Mouse (Mus musculus): ENCODE measurements around the gene Flnc. TPM values are rescaled to one million over a fixed set of nuclear protein-coding genes. Genes with fewer than 3 reads are reported as not detected.

The Flnc gene
- polyA plus RNA-seq, 1 experiment, result not detected

- Histone ChIP-seq H3K4me3 (replicated peaks) (no peak overlapping the region), H3K27me3 (ENCODE audit: control insufficient read depth) (peaks cover 30% of the 10 kb centered on the region), H3K9me3 (ENCODE audit: control insufficient read depth, low read length) (no peaks in the 10 kb centered on the region), H3K36me3 (ENCODE audit: control insufficient read depth) (no peaks in the 10 kb centered on the region), H3K4me1 (ENCODE audit: control insufficient read depth) (no peaks in the 10 kb centered on the region)
- TF ChIP-seq TAL1 (IDR thresholded peaks at IDR 0.05; ENCODE audit: low read length), result no peak
- TF ChIP-seq GATA1 (IDR thresholded peaks at IDR 0.05; ENCODE audit: low read length), result no peak
Measured at GRCm38 (mm10) chr6:29428171-29428570, 4.9 kb upstream of the Flnc start.

GRCm38 (mm10) chr6:29430681-29431420 is 2.2 kb upstream of the Flnc start:
- TF ChIP-seq GATA1 (IDR thresholded peaks at IDR 0.05; ENCODE audit: low read length), result no peak
- no peak for TF ChIP-seq TAL1 (IDR thresholded peaks at IDR 0.05; ENCODE audit: low read length)
- Histone ChIP-seq H3K27me3 (ENCODE audit: control insufficient read depth) (peaks cover 56% of the 10 kb centered on the region), H3K4me3 (replicated peaks) (no peak overlapping the region), H3K36me3 (ENCODE audit: control insufficient read depth) (no peaks in the 10 kb centered on the region), H3K9me3 (ENCODE audit: control insufficient read depth, low read length) (peaks cover 3% of the 10 kb centered on the region; the same call in 1 of the 2 replicates), H3K4me1 (ENCODE audit: control insufficient read depth) (no peaks in the 10 kb centered on the region; the same call in 1 of the 2 replicates)

GRCm38 (mm10) chr6:29431473-29431872 is 1.6 kb upstream of the Flnc start:
- no peak overlapping the region for H3K4me3 ChIP-seq (replicated peaks)
- TF ChIP-seq GATA1 (IDR thresholded peaks at IDR 0.05; ENCODE audit: low read length), result no peak
- no peak for TF ChIP-seq TAL1 (IDR thresholded peaks at IDR 0.05; ENCODE audit: low read length)
- peaks cover 3% of the 10 kb centered on the region; the same call in 1 of the 2 replicates for H3K9me3 ChIP-seq (ENCODE audit: control insufficient read depth, low read length)
- H3K4me1 ChIP-seq (ENCODE audit: control insufficient read depth), result no peaks in the 10 kb centered on the region; the same call in 1 of the 2 replicates
- peaks cover 61% of the 10 kb centered on the region for H3K27me3 ChIP-seq (ENCODE audit: control insufficient read depth)
- H3K36me3 ChIP-seq (ENCODE audit: control insufficient read depth), result no peaks in the 10 kb centered on the region

GRCm38 (mm10) chr6:29432156-29432555 is 900 bp upstream of the Flnc start:
- Histone ChIP-seq H3K27me3 (ENCODE audit: control insufficient read depth) (peaks cover 68% of the 10 kb centered on the region), H3K36me3 (ENCODE audit: control insufficient read depth) (no peaks in the 10 kb centered on the region), H3K4me1 (ENCODE audit: control insufficient read depth) (no peaks in the 10 kb centered on the region; the same call in 1 of the 2 replicates), H3K4me3 (replicated peaks) (no peak overlapping the region), H3K9me3 (ENCODE audit: control insufficient read depth, low read length) (peaks cover 3% of the 10 kb centered on the region; the same call in 1 of the 2 replicates)
- no peak for TF ChIP-seq TAL1 (IDR thresholded peaks at IDR 0.05; ENCODE audit: low read length)
- TF ChIP-seq GATA1 (IDR thresholded peaks at IDR 0.05; ENCODE audit: low read length), result no peak

- H3K4me3 ChIP-seq (replicated peaks), result no peak overlapping the region
- H3K36me3 ChIP-seq (ENCODE audit: control insufficient read depth), result no peaks in the 10 kb centered on the region
- peaks cover 3% of the 10 kb centered on the region; the same call in 1 of the 2 replicates for H3K9me3 ChIP-seq (ENCODE audit: control insufficient read depth, low read length)
- no peaks in the 10 kb centered on the region; the same call in 1 of the 2 replicates for H3K4me1 ChIP-seq (ENCODE audit: control insufficient read depth)
- H3K27me3 ChIP-seq (ENCODE audit: control insufficient read depth), result peaks cover 70% of the 10 kb centered on the region
- no peak for TF ChIP-seq TAL1 (IDR thresholded peaks at IDR 0.05; ENCODE audit: low read length)
- no peak for TF ChIP-seq GATA1 (IDR thresholded peaks at IDR 0.05; ENCODE audit: low read length)
Measured at GRCm38 (mm10) chr6:29432676-29433037, 399 bp upstream of the Flnc start.

GRCm38 (mm10) chr6:29433804-29434795 is 1.0 kb downstream of the Flnc start:
- H3K4me3 ChIP-seq (replicated peaks), result no peak overlapping the region

GRCm38 (mm10) chr6:29434911-29435691 is 2.0 kb downstream of the Flnc start:
- Histone ChIP-seq H3K4me3 (replicated peaks) (no peak overlapping the region), H3K4me1 (ENCODE audit: control insufficient read depth) (no peaks in the 10 kb centered on the region; the same call in 1 of the 2 replicates), H3K27me3 (ENCODE audit: control insufficient read depth) (peaks cover 70% of the 10 kb centered on the region), H3K9me3 (ENCODE audit: control insufficient read depth, low read length) (peaks cover 3% of the 10 kb centered on the region; the same call in 1 of the 2 replicates), H3K36me3 (ENCODE audit: control insufficient read depth) (no peaks in the 10 kb centered on the region)
- TF ChIP-seq TAL1 (IDR thresholded peaks at IDR 0.05; ENCODE audit: low read length) (no peak), GATA1 (IDR thresholded peaks at IDR 0.05; ENCODE audit: low read length) (no peak)

More at GRCm38 (mm10) chr6:29433804-29434795, 1.0 kb downstream of the Flnc start:
- Histone ChIP-seq H3K27me3 (ENCODE audit: control insufficient read depth) (peaks cover 70% of the 10 kb centered on the region), H3K4me1 (ENCODE audit: control insufficient read depth) (no peaks in the 10 kb centered on the region; the same call in 1 of the 2 replicates), H3K36me3 (ENCODE audit: control insufficient read depth) (no peaks in the 10 kb centered on the region), H3K9me3 (ENCODE audit: control insufficient read depth, low read length) (peaks cover 3% of the 10 kb centered on the region; the same call in 1 of the 2 replicates)
- TF ChIP-seq TAL1 (IDR thresholded peaks at IDR 0.05; ENCODE audit: low read length) (no peak), GATA1 (IDR thresholded peaks at IDR 0.05; ENCODE audit: low read length) (no peak)

GRCm38 (mm10) chr6:29435940-29436451 is 2.9 kb downstream of the Flnc start:
- H3K4me3 ChIP-seq (replicated peaks), result no peak overlapping the region
- peaks cover 62% of the 10 kb centered on the region for H3K27me3 ChIP-seq (ENCODE audit: control insufficient read depth)
- TF ChIP-seq GATA1 (IDR thresholded peaks at IDR 0.05; ENCODE audit: low read length), result no peak
- no peak for TF ChIP-seq TAL1 (IDR thresholded peaks at IDR 0.05; ENCODE audit: low read length)
- no peaks in the 10 kb centered on the region for H3K36me3 ChIP-seq (ENCODE audit: control insufficient read depth)
- H3K9me3 ChIP-seq (ENCODE audit: control insufficient read depth, low read length), result peaks cover 3% of the 10 kb centered on the region; the same call in 1 of the 2 replicates
- no peaks in the 10 kb centered on the region; the same call in 1 of the 2 replicates for H3K4me1 ChIP-seq (ENCODE audit: control insufficient read depth)
